Mouse (Mus musculus) embryonic facial prominence, embryonic 13.5 days (tissue): Measurements from ENCODE around the gene Idnk. TPM values are rescaled to one million over a fixed set of nuclear protein-coding genes. Genes with fewer than 3 reads are reported as not detected.

Experiments used
- ATAC-seq: fragments of 200-750 bp; cut with Nextera tagmentation; 2 replicates; pipeline ENCODE4 v1.8.0; 2017; ENCODE audit warnings: low read depth; ENCODE audit not compliant: insufficient number of reproducible peaks, insufficient read depth, low FRiP score, low TSS enrichment
- H3K27ac ChIP-seq: fragments of 300-500 bp; sonication (generic); 2 replicates; pipeline ENCODE4 v1.5.1; 2015; ENCODE audit warnings: moderate library complexity, mild to moderate bottlenecking, inconsistent platforms
- H3K27me3 ChIP-seq: fragments of 300-500 bp; sonication (generic); 2 replicates; pipeline ENCODE4 v1.6.1; 2015; ENCODE audit warnings: mild to moderate bottlenecking, inconsistent platforms
- H3K36me3 ChIP-seq: fragments of 300-500 bp; sonication (generic); 2 replicates; pipeline ENCODE4 v1.6.1; 2015; ENCODE audit warnings: mild to moderate bottlenecking, inconsistent platforms
- H3K4me1 ChIP-seq: fragments of 300-500 bp; sonication (generic); 2 replicates; pipeline ENCODE4 v1.6.1; 2015; ENCODE audit warnings: inconsistent platforms
- H3K4me2 ChIP-seq: fragments of 300-500 bp; sonication (generic); 2 replicates; pipeline ENCODE4 v1.6.1; 2015; ENCODE audit warnings: moderate library complexity, mild to moderate bottlenecking, inconsistent platforms
- H3K4me3 ChIP-seq: fragments of 300-500 bp; sonication (generic); 2 replicates; pipeline ENCODE4 v1.5.1; 2015; ENCODE audit warnings: mild to moderate bottlenecking, inconsistent platforms
- H3K9ac ChIP-seq: fragments of 300-500 bp; sonication (generic); 2 replicates; pipeline ENCODE4 v1.6.1; 2015; ENCODE audit warnings: mild to moderate bottlenecking, inconsistent platforms
- H3K9me3 ChIP-seq: fragments of 300-500 bp; sonication (generic); 2 replicates; pipeline ENCODE4 v1.6.1; 2016; ENCODE audit warnings: inconsistent platforms
- WGBS: fragments of 180-500 bp; shearing (Covaris S2); methylation state at CpG from one replicate; pipeline ENCODE4 v1.1.7; 2015; ENCODE audit warnings: mixed read lengths; 5-methylcytosine and 5-hydroxymethylcytosine counted together
- polyA plus RNA-seq: library from polyadenylated mRNA; unstranded; fragments of >200 nt; fragmentation: Nextera tagmentation; extraction: Ambion mirVana; gene quantifications from 2 replicates; pipeline ENCODE4 v1.2.1, GENCODE M21; 2015

The Idnk gene
- 43.8 and 46.3 TPM in 2 replicates for polyA plus RNA-seq

DNA sequence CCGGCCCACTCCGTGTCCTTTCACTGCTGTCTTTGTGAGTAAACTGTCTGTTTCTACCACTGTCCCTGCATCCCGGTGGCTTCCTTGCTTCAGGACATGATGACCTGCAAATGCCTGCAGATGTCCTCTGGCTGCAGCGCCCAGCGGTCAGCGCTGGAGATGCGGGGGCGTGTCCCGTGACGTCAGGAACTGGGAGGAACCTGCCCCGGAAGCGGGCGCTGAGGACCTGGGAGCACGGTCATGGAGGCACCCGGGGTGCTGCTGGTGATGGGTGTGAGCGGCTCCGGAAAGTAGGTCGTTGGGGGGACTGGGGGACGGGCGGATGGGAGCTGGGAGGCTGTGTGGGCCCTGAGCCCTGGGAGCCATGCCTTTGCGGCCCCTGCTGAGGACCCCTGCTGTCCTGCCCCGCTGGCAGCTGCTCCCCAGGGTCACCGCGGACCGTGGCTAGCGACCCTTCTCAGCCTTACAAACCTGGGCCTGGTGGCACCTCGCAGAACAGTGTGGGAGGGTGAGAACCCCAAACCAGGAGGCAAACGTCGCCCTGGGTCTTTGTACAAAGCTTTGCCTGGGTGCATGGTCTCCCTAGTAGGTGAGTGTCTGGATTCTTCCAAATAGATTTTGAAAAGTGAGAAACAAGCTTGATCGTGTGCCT, at the start of gene Idnk:
Idnk (plus strand) TSS at position 203 of the 652 bp plus-strand sequence.
- H3K4me2 ChIP-seq, result peak within 1 kb of the TSS; percentile 95
- peak within 1 kb of the TSS; percentile 60; the same call in 1 of the 2 replicates for H3K27ac ChIP-seq
- no peaks in the 10 kb centered on the region for H3K27me3 ChIP-seq
- peaks cover 8% of the 10 kb centered on the region; the same call in 1 of the 2 replicates for H3K4me1 ChIP-seq
- H3K9ac ChIP-seq, result peak within 1 kb of the TSS; percentile 79
- H3K36me3 ChIP-seq, result peaks cover 28% of the 10 kb centered on the region
- 0 out of 2 replicates have a peak, but pooled peaks cover 3% of the 10 kb centered on the region for H3K9me3 ChIP-seq
- ATAC-seq, result peak; percentile 74
- peak within 1 kb of the TSS; percentile 68 for H3K4me3 ChIP-seq
- WGBS, result under 1% methylated on average over 30 of the region's 30 CpGs

DNA sequence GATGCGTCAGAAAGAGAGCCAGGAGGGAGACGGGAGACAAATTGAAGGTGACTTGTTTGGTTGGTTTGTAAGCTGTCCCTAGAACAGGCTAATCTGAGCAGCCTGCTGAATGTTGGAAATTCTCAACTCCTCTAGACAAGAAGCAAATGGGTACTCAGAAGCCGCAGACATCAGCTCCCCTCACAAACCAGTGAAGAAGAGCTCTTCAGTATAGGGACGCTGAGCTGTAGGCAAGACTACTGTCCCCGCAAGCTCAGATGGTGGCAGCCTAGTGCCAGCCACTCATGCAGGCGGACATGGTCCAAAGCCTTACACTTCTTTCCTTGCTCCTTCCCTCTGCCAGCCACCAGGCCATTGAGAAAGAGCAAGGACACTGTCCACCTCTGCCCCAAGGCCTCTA, 46.1 kb upstream of the Idnk start:
- 92% methylated on average over 6 of the region's 6 CpGs for WGBS
- Histone ChIP-seq H3K9ac (no peak overlapping the region), H3K4me2 (peak overlapping the region; percentile 82; the same call in 1 of the 2 replicates), H3K36me3 (no peaks in the 10 kb centered on the region), H3K27me3 (no peaks in the 10 kb centered on the region), H3K4me3 (no peak overlapping the region), H3K9me3 (no peaks in the 10 kb centered on the region), H3K27ac (no peak overlapping the region), H3K4me1 (peaks cover 18% of the 10 kb centered on the region)
- ATAC-seq, result no peak

DNA sequence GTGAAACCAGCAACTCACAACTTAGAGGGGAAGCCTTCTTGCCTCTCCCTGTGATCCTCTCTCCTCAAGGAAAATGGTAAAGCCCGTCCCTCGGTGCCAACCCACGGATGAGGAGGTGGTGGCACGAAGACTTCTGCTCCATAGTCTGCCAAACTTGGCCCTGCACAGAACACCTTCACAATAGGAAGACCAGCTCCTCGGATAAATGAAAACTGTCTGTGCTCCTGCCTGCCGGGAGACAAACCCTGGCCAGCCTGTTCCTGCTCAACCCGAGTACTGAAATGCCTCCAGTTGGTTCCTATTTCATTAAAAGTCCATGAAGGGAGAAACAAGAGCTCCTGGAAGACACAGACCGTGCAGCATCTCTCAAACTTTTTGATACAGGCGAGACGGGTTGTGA, 45.3 kb upstream of the Idnk start:
- 57% methylated on average over 10 of the region's 10 CpGs for WGBS
- ATAC-seq, result no peak

DNA sequence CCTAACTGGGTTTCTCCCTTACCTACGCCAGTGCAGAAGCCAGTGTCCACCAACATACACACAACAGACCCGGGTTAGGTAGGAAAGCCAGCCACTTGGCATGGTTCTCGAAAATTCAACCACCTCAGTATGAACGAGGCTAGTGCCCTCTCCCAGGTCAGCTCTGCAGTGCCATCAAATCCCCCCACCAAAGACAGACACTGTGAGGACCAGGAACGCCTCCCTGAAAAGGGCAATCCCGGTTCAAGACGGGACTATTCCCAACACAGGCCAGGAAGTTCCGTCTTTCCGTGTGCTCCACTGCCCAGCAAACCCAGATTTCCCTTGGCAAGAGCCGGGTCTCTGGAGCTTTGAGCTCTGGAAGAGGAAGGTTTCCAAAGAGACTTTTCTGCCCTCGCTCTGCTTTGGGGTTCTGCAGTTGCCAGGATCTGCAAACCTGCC, 44.8 kb upstream of the Idnk start:
- Histone ChIP-seq H3K4me3 (peak overlapping the region; percentile 58), H3K4me1 (peaks cover 18% of the 10 kb centered on the region), H3K27ac (peak overlapping the region; percentile 84), H3K9ac (peak overlapping the region; percentile 76), H3K36me3 (no peaks in the 10 kb centered on the region), H3K4me2 (peak overlapping the region; percentile 82), H3K9me3 (no peaks in the 10 kb centered on the region), H3K27me3 (no peaks in the 10 kb centered on the region)
- 17% methylated on average over 11 of the region's 11 CpGs for WGBS
- no peak for ATAC-seq

More for the DNA sequence above, 45.3 kb upstream of the Idnk start:
- H3K4me3 ChIP-seq, result peak overlapping the region; percentile 58
- H3K27me3 ChIP-seq, result no peaks in the 10 kb centered on the region
- H3K4me1 ChIP-seq, result peaks cover 18% of the 10 kb centered on the region
- H3K27ac ChIP-seq, result no peak overlapping the region
- H3K4me2 ChIP-seq, result peak overlapping the region; percentile 82
- H3K36me3 ChIP-seq, result no peaks in the 10 kb centered on the region
- H3K9me3 ChIP-seq, result no peaks in the 10 kb centered on the region
- H3K9ac ChIP-seq, result peak overlapping the region; percentile 76

DNA sequence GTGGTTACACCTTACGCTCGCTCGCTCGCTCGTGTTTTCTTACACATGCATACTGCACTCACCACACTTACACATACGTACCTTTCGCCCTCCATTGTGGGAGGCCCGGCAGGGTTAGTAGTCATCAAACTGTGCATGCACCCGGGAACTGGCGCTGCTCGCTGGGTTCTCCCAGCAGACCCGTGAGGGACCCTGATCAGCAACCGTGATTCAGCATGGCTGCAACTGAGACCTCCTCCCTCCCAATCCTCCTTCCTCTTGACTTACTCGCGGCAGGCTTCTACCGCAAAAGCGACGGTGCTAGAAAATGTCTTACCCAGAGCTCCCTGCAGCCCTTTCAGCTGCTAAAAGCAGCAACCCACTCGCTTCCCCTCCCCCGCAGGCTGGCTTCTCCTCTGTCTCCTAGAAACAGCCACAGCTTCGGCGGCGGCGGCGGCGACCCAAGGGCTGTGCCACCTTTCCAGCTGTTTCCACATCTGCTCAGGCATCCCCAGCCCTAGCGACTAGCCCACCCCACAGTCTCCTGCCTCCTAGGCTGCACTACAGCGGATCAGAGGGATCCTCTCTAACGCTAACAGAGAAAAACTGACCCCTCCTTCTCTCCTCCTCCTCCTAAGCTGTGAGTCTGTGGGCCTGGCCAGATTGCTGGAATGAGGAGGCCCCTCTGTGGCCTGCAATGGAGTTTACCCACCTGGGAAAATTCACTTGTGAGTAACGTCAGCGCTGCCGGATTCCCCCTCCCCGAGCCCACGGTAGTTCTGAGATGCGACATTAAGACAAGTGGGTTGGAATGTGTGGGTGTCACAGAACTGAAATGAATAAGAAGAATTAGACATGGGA, 44.2 kb upstream of the Idnk start, which contains the start of gene Klhl3:
Klhl3 (minus strand) TSS at position 532 of the 840 bp plus-strand sequence.
- Histone ChIP-seq H3K27ac (peak within 1 kb of the TSS; percentile 84), H3K9me3 (no peaks in the 10 kb centered on the region), H3K27me3 (no peaks in the 10 kb centered on the region), H3K36me3 (no peaks in the 10 kb centered on the region), H3K4me2 (peak within 1 kb of the TSS; percentile 82), H3K4me3 (peak within 1 kb of the TSS; percentile 58), H3K4me1 (peaks cover 18% of the 10 kb centered on the region), H3K9ac (peak within 1 kb of the TSS; percentile 76)
- ATAC-seq, result 0 out of 2 replicates have a peak, but pooled peaks have one; percentile 64
- WGBS, result under 1% methylated on average over 35 of the region's 35 CpGs

DNA sequence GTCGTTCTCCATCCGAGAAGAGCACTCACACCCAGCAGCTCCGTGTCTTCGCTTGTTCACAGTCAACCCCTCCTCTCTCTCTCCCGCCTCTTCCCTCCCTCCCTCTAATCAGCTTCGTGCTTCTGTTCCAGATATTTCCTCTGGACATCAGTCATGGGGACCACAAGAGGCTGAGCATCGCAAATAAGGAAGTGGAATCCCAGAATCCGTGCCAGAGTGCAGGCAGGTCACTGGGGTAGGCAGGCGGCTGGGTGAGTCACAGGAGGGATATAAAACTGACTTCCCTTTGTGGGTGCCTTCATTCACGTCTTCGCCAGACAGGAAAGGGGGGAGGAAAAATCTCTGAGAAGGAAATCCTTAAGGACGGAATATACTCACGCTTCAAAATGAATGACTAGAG, 42.2 kb upstream of the Idnk start:
- H3K36me3 ChIP-seq, result no peaks in the 10 kb centered on the region
- no peak for ATAC-seq
- H3K9me3 ChIP-seq, result no peaks in the 10 kb centered on the region
- no peaks in the 10 kb centered on the region for H3K27me3 ChIP-seq
- WGBS, result 65% methylated on average over 13 of the region's 13 CpGs
- H3K4me2 ChIP-seq, result no peak overlapping the region
- H3K27ac ChIP-seq, result no peak overlapping the region
- no peak overlapping the region for H3K4me3 ChIP-seq
- H3K9ac ChIP-seq, result no peak overlapping the region
- peaks cover 18% of the 10 kb centered on the region for H3K4me1 ChIP-seq

DNA sequence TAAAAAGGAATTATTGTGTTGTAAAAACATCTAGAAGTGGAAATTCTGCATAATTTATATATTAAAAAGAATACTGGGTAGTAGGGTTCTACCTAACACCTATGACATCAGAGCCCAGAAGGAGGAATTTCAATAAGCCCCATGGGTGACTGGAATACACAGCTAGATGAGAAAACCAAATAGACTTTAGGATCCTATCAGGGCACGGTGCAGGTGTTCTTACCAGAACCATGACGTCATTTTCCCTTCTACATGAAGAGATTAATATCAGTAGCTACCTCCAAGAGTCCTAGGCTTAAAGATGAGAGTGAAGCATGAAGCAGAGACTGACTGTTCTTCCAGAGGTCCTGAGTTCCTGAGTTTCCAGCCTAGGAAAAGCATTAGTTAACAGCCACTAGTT, 40.6 kb upstream of the Idnk start:
- Histone ChIP-seq H3K4me1 (peaks cover 16% of the 10 kb centered on the region), H3K9ac (no peak overlapping the region), H3K9me3 (no peaks in the 10 kb centered on the region), H3K4me3 (no peak overlapping the region), H3K4me2 (no peak overlapping the region), H3K36me3 (no peaks in the 10 kb centered on the region), H3K27ac (no peak overlapping the region), H3K27me3 (no peaks in the 10 kb centered on the region)
- no peak for ATAC-seq
- WGBS, result 80% methylated on average over 2 of the region's 2 CpGs

DNA sequence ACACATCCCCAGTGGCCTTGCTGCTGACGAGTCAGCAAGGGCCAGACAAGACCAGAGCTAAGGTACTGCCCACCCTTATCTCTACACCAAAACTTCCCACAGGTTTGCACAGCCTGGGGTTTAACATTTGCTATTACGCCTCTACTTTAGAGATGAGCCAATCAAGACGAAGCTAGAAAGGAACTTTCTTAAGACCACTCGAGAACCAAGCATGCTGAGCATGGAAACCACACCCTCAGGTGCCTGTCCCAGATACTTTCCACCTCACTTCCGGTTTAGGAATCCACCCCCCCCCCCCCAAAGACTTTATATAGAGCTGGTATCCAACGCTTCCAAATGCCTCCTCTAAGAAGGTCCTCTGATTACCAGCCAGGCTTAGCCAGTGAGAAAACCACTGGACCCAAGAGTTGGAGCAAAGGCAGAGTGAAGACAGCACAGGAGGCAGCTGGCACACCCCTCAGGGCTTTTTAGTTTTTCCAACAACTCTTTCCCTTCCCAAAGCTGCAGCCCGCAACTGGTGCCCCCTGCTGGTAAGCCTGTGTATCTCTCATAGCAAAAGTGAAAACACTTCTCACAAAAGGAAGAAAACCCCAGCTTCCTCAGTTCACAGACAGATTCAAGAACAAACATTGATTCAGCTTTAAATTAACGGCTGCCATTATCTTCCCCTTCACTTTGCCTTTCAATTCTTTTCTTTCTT, 40.0 kb upstream of the Idnk start:
- no peaks in the 10 kb centered on the region for H3K36me3 ChIP-seq

DNA sequence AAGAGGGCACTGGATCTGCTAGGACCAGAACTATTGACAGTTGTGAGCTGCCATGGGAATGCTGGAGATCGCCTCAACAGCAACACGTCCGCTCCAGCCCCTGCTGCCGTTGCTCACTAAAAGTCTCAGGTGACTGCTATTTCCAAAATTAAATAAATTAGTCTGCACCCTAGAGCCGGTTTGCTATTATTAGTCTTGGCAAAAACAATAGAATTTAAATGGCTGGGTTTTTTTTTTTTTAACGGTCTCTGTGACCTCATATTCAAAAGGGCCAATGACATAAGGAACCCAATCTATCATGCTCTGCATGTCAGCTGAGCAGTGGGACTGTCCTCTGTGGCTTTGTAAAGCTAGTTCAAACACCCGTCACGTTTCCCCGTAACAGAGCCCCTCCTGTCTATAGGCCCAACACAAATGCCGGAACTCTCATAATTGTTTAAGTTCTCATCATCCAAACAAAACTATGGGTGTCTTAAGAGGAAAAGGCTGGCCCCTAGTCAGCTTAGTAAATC, 34.6 kb upstream of the Idnk start:
- Histone ChIP-seq H3K27ac (no peak overlapping the region), H3K9me3 (no peaks in the 10 kb centered on the region), H3K4me2 (no peak overlapping the region), H3K36me3 (peaks cover 3% of the 10 kb centered on the region), H3K9ac (no peak overlapping the region), H3K27me3 (no peaks in the 10 kb centered on the region), H3K4me3 (no peak overlapping the region), H3K4me1 (peaks cover 20% of the 10 kb centered on the region)
- 76% methylated on average over 10 of the region's 10 CpGs for WGBS
- ATAC-seq, result no peak

More for the DNA sequence above, 40.0 kb upstream of the Idnk start:
- Histone ChIP-seq H3K4me1 (peaks cover 10% of the 10 kb centered on the region), H3K27me3 (no peaks in the 10 kb centered on the region), H3K9ac (no peak overlapping the region), H3K4me2 (no peak overlapping the region), H3K4me3 (no peak overlapping the region), H3K9me3 (no peaks in the 10 kb centered on the region), H3K27ac (no peak overlapping the region)
- WGBS, result 65% methylated on average over 8 of the region's 8 CpGs
- ATAC-seq, result no peak

DNA sequence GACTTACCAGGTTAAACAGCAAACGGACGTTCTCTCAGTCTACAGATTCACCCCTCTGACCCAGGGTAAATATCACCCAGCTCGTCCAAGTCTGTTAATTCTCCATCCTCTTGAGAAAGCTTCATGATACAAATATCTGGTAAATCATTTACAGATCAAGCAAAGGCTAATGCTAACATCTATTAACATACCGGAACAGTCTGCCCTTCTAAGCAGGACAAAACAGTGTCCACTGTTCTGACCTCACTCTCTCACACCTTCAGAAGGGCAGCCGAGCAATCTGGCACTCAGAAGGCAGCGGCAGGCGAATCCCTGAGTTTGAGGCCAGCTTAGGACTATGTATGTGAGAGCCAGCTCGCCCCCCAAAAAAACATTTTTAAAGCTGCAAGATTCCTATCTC, 34.1 kb upstream of the Idnk start:
- no peak overlapping the region for H3K9ac ChIP-seq
- ATAC-seq, result no peak
- H3K27me3 ChIP-seq, result no peaks in the 10 kb centered on the region
- WGBS, result 75% methylated on average over 8 of the region's 8 CpGs
- H3K4me3 ChIP-seq, result no peak overlapping the region
- H3K4me1 ChIP-seq, result peaks cover 20% of the 10 kb centered on the region
- H3K36me3 ChIP-seq, result peaks cover 3% of the 10 kb centered on the region
- H3K4me2 ChIP-seq, result no peak overlapping the region
- no peaks in the 10 kb centered on the region for H3K9me3 ChIP-seq
- H3K27ac ChIP-seq, result no peak overlapping the region

DNA sequence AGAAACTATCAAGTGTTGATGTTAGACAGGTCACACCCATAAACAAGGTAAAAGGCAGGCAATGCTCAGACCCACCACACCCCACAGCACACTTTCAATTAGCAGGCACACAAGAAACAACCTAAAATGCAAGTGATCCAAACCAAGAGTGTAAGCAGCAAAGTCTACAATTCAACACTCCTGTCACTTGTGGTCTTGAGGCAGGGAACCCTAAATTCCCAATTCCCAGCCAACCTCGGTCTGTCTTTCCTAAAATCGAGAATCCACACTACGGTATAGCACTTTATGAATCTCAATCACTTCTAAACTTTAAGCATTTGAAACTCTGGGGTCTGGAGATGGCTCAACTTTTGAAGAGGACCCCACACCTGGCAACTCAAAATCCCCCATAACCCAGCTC, 33.2 kb upstream of the Idnk start:
- WGBS, result 78% methylated on average over 3 of the region's 3 CpGs
- no peak overlapping the region for H3K27ac ChIP-seq
- H3K4me3 ChIP-seq, result no peak overlapping the region
- H3K27me3 ChIP-seq, result no peaks in the 10 kb centered on the region
- H3K36me3 ChIP-seq, result peaks cover 3% of the 10 kb centered on the region
- no peak for ATAC-seq
- H3K9me3 ChIP-seq, result no peaks in the 10 kb centered on the region
- peaks cover 20% of the 10 kb centered on the region for H3K4me1 ChIP-seq
- no peak overlapping the region for H3K9ac ChIP-seq
- H3K4me2 ChIP-seq, result no peak overlapping the region
